Mouse (Mus musculus): Measurements from ENCODE around the gene Tubb4b. TPM values are rescaled to one million over a fixed set of nuclear protein-coding genes. Genes with fewer than 3 reads are reported as not detected.
A peak's percentile ranks its signal among the peaks of the same experiment; 100 is the strongest.

Gene Tubb4b
- total RNA-seq, 2 experiments from 2014 or later: 324 to 351 TPM

- intact Hi-C loops (cut with DNase I): loop anchor here (5.0 kb wide), 1 partner anchor 63 kb away; the partner anchor contains the start of gene Tmem203
- no peak for DNase-seq
These were observed 29.9 kb downstream of the Tubb4b start for GRCm38 (mm10) chr2:25194486-25195171.

DNA sequence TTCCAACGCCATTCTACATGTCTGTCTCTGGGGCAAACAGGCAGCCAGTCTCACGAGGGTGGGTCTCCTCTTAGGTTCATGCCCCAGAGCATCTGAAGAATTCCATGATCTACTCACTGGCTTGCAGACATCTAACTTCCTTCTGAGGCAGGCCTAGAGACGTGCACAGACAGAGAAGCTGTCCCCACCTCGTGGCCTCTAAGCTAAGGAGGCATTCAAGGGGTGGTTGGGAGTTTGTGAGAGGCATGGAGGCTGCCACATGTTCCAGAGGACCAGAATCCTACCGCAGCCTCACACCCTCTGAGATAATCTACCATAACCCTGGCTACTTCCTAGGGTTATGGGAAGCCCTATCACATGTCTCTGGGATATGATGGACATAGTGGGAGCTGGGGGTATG is 30.5 kb downstream of the Tubb4b start:
- no peak for DNase-seq

DNA sequence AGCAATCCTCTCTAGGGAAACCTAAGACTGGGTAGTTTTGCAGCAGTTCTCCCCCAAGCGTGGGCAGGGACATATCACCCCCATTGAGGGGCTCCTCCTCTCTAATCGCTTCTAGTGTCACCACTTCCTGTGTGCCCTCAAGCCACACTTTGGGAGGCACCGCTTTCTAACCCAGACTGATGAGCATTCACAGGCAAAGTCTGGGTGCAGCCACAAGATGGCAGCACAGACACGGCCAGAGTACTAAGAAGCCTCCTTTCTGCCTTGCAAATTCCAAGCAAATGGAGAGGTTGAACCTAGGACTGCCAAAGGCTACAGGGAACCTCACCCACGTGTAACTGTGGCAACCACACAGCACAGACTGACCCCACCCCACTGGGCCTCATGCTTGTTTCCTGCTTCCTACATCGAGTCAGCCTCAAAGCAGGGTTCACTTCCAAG is 31.2 kb downstream of the Tubb4b start:
- intact Hi-C loops (cut with DNase I): loop anchor here (1.0 kb wide), 1 partner anchor 33 kb away; no protein-coding TSS in a partner anchor
- peak; percentile 84 for DNase-seq

More for the DNA sequence above, 30.5 kb downstream of the Tubb4b start:
- intact Hi-C loops (cut with DNase I): no loop called here

GRCm38 (mm10) chr2:25187841-25188240 is 36.7 kb downstream of the Tubb4b start:
- no peak for DNase-seq
- intact Hi-C loops (cut with DNase I): loop anchor here (5.0 kb wide), 1 partner anchor 221 kb away; no protein-coding TSS in a partner anchor

DNA sequence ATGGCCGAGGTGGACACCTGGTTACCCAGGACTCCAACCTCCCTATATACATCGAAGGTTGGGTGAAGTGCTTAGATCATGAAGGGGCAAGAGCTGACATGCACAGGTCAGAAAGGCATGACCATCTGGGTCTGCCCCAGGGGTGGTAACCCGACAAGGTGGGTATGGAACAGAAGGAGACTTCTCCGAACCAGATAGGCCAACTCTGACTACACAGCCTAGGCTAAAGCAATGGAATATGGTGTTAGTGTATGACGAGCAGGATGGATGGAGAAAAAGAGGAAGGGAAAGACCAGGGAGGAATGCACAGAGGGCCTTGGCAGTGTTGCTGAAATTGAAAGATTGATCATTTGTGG is 37.9 kb downstream of the Tubb4b start:
- intact Hi-C loops (cut with DNase I): loop anchor here (5.0 kb wide), 1 partner anchor 219 kb away; no protein-coding TSS in a partner anchor
- DNase-seq: no peak

DNA sequence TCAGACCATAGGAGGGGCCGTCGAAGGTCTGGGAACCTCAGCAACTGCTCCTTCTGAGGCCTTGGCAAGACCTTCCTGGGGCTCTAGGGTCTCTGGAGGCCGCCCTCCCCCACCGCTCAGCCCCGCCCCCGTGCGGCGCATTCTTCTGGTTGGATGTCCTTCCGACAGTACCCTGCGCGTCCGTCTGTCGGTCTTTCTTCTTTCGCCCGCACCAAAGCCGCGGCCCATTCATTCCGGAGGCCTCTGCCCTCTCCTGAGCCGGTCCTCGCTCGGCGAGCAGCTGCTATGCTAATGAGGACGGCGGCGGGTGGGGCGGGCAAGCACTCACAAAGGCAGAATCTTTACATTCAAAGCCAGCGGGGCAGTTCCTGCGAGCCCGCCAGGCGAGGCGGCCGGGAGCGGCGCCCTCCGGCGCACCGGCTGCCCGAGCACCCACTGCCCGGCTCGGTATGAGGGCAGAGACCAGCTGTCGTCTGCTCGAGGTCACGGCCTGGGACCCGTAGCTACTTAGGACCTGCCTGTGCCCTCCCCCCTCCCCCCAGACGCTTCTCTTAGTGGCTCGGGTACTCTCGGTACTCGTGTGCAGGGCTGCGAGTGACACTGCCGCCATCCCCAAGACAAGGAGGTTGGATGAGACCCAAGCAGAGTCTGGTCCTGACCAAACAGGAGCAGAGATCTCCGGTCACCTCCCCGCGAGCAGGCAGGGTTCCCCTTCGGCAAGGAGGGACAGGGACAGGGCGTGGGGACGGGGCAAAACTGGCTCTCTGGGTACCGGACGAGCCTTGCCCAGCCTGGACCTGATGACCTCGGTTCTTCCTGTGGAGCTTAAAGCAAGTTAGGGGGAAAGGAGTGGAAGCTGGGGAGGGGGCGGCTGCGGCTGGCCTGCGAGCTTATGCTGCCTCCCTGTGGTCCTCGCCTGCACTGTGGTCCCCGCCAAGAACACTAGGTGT is 38.6 kb downstream of the Tubb4b start:
- peak; percentile 77 for DNase-seq
- intact Hi-C loops (cut with DNase I): loop anchor here (5.0 kb wide), 1 partner anchor 219 kb away; no protein-coding TSS in a partner anchor

- DNase-seq: no peak
- intact Hi-C loops (cut with DNase I): no loop called here
These were observed 40.0 kb downstream of the Tubb4b start for GRCm38 (mm10) chr2:25184496-25184895.

- intact Hi-C loops (cut with DNase I): no loop called here
- no peak for DNase-seq
These were observed 41.2 kb downstream of the Tubb4b start for GRCm38 (mm10) chr2:25183336-25183735.

GRCm38 (mm10) chr2:25182664-25183063 is 41.8 kb downstream of the Tubb4b start:
- DNase-seq: no peak
- intact Hi-C loops (cut with DNase I): no loop called here

DNA sequence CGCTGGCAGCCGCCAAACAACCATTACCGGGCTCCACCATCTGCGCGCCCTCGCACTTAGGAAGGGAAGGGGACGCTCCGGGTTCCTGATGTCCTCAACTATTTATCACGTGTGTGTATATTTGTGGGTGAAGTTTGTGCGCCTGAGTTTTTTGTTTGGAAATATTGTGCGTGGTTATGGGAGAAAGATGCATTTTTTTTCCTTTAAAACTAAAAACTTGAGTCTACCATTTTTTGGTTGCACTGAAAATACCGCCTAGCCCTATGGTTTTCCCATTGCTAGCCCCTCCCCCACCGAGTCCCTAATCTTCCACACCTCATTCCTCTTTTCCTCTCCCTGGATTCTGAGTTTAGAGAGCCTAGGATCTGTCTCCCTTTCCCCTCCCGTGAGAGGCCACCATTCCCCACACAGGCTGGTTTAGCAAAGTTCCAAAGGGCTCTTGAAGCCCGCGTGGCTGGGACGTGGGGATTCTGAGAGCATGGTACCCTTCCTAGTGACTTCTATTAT is 42.6 kb downstream of the Tubb4b start:
- intact Hi-C loops (cut with DNase I): no loop called here
- no peak for DNase-seq

DNA sequence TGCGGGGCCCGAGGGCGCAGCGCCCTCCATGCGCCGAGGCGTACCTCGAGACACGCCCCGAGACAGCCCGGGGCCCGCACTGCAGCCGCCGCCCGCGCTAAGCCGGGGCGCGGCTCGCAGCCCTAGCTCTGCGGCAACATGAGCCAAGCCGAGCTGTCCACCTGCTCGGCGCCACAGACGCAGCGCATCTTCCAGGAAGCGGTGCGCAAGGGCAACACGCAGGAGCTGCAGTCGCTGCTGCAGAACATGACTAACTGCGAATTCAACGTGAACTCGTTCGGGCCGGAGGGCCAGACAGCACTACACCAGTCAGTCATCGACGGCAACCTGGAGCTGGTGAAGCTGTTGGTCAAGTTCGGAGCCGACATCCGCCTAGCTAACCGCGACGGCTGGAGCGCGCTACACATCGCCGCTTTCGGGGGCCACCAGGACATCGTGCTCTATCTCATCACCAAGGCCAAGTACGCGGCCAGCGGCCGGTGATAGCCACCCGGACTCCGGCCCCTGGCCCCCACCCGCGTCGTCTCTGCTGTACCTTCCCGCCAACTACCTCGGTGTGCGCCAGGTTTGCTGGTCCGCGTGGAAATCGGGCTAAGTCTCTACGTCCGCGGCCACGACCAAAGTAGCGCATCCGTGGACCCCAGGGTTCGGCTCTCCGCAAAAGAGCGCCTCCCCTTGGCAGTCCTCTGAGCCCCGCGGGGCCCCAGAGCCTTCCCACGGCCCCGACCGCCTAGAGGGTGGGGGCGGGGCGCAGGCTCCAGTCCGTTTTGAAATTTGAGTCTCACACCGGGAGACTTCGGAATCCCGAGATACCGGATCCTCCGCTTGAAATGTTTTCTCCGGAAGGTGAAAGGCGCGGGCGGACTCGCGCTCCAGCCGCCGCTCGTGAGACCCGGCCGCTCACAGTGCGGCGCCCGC is 43.3 kb downstream of the Tubb4b start:
- intact Hi-C loops (cut with DNase I): no loop called here
- DNase-seq: peak; percentile 47

DNA sequence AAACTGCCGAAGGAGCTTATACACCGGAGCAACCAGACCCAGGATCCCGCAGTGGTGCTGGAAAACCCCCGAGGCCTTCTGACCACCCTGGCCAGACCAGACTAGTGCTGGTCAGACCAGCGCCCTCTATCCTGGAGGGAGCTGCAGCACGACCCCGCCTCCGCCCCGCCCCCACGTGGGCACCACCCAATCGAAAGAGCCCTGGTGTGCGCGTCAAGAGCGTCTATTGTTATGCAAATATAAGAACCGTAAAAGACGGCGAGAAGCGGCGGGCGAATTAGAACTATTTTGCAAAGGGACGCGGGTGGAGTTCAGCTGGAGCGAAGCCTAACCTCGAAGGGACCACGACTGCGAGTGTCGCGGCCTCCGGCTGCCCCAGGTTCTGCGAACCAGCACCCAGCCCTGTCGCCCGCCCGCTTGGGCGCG is 44.0 kb downstream of the Tubb4b start, which contains the start of gene Nrarp:
Nrarp (plus strand) TSS at position 281 of the 426 bp plus-strand sequence.
- DNase-seq: peak; percentile 96
- intact Hi-C loops (cut with DNase I): no loop called here

DNA sequence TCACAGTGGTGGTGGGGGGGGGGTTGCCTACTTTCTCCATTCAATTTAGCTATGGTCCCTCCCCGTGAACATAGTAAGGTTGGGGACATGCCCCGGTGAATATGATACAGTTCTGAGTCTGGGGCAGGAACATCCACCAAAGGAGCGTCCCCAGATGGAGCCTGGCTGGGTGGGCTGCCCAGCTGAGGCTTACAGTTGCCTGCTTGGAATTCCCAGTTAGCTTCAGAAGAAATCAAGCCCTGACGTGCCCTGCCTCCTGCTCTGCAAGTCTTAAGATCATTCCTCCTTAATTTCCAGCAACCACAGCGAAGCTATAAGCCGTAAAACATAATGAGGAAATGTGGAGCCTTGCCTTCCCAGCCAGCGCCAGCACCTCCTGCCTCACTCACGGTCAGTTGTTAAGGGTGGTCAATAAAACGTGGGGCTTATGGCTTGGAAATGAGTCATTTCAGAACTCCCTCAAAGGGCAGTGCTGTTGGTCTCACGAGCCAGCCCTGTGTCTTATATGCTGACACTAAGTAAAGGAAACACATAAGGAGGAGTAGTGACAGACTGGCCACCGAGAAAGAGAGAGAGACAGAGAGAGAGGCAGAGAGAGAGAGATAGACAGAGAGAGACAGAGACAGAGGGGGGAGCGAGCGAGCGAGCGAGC is 44.8 kb downstream of the Tubb4b start:
- DNase-seq: no peak
- intact Hi-C loops (cut with DNase I): no loop called here

GRCm38 (mm10) chr2:25178285-25178972 is 46.1 kb downstream of the Tubb4b start:
- intact Hi-C loops (cut with DNase I): no loop called here
- DNase-seq: no peak

DNA sequence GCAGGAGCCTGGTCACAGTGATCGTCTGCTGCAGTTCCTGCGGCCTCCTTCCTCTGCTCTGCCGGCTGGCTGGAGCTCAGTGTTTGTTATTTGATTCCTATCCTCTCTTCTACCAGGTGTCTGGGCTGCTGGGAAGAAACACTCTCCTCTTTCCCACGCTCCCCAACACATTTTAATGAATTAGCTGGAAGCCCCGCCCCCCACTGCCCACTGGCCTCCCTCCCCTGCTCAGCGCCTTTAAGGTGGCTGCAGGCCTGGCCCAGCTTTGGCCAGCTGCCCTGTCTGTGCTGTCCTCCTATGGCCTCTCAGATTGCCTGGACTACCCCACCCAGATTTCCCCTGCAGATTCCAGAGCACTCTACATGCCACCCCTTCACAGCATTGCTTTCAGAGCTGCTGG is 46.8 kb downstream of the Tubb4b start:
- intact Hi-C loops (cut with DNase I): no loop called here
- peak; percentile 70 for DNase-seq

DNA sequence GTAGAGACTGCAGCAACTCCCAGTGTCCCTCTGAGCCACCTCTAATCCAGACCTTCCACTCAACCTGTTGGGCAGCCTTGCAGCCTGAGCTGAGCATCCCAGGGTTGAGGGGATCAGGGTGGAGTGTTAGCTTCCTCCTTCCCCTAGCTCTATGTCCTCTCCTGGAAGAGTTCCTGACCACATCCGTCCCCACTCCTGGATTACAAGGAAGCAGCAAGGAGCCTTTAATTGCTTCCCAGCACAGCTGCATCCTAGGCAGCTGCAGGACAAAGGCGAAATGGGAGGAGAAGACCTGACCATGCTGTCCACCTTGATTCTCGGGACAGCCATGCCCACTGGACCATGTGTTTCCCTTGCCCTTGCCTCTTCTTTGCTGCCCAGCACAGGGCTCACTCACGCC is 47.4 kb downstream of the Tubb4b start:
- DNase-seq: no peak
- intact Hi-C loops (cut with DNase I): no loop called here

- intact Hi-C loops (cut with DNase I): no loop called here
- DNase-seq: no peak
These were observed 47.9 kb downstream of the Tubb4b start for GRCm38 (mm10) chr2:25176573-25176972.

- intact Hi-C loops (cut with DNase I): no loop called here
- DNase-seq: no peak
These were observed 48.8 kb downstream of the Tubb4b start for GRCm38 (mm10) chr2:25175690-25176078.

Measured in left cerebral cortex, postnatal 4 days (tissue).